Mouse (Mus musculus): ENCODE data around the gene Fnip2.
A peak's percentile ranks its signal among the peaks of the same experiment; 100 is the strongest.
"Not testable (repeated sequence)": the region's sequence is repeated elsewhere in the genome, so short reads cannot be mapped to it uniquely, and the experiment has no call there.

The Fnip2 gene

GRCm38 (mm10) chr3:79567703-79568362 is at the start of gene Fnip2:
Gene Fnip2 (minus strand): TSS chr3:79567796.
- DNase-seq, result peak; percentile 94

DNA sequence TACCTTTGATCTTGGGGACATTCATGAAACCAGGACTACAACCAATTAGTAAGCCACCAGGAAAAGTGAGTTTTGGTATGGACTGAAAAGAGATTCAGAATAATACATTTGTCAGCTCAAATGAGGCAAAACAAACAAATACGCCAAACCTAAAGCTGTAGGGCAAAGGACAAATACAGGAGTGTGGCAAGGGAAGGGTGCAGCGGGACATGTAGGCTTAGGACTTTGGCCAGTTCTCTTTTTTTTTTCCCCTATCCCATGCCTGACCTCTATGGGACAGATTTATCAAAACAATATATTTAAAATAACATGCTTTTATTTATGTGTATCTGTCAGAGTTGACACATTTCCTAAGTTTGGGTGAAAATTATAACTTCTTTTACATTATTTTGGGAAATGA is 42.3 kb upstream of the Fnip2 start:
- no peak for DNase-seq

GRCm38 (mm10) chr3:79595468-79595867 is 27.9 kb upstream of the Fnip2 start:
- no peak for DNase-seq

DNA sequence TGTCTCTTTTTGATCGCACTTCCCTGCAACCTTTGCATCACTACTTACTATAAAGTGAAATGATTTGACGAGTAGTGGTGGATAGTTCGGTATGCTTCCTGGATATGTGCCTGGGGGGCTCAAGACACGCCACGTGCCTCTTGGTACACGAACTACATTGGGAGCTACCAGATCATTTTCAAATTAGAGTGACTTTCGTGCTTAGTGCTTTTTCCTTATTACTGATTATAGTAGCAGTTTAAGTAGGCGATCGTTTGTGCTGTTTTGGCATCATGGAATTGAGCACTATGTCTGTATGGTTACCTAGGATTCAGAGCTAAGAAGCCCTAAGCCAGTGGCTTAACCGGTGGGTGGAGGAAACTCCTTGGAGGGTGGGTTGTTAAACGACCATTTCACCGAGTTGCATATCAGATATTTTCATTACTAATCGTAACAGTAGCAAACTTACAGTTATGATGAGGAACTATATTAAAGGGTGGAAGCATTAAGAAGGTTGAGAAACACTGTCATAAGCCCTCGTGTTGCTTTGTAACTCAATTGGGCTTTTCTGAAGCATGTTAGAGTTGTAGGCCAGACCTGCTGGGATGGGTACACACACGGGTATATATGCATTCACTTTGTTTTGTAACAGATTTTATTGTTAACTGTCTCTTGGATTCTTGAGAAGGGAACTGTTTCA is 24.3 kb upstream of the Fnip2 start:
- no peak for DNase-seq

DNA sequence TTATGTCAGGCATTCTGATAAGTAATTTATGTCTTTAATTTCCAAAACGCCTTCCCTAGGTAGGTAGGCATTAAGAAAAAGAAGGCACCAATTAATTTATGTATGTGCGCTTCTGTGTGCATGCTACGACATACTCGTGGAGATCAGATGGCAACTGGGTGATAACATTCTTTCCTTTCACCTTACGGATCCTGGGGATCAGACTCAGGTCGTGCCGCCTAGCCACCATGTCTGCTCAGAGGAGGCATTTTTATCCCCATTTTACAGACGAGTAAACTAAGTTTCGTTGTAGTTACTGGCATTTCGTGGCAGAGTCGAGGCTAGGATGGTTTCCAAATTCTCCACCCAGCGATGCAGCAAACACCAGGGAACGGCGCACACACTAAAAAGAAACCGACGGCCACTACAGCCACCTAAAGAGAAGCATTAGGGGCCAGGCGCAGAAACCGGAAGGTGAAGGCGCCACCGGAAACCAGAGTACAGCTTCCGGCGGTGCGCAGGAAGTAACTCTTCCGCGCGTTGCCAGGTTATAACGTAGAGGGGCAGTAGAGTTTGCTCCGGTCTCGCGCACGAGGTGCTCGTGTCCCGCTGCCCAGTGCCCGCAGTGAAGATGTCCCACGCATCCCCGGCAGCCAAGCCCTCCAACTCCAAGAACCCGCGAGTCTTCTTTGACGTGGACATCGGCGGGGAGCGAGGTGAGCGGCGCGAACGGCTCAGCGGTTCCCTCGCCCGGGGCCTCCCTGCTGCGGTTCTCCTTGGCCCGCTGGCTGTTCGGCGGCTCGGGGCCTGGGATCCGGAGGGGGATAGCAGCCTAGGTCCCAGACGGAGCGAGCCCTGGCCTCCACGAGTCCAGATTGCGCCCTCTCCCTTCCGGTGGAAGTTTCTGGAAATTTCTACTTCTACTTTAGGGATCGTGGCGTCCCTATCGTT is 23.5 kb upstream of the Fnip2 start, which contains the start of gene Ppid:
Gene Ppid, plus strand, starts transcription at position 480 of the 930 bp plus-strand sequence.
- DNase-seq, result peak; percentile 83

GRCm38 (mm10) chr3:79589671-79590070 is 22.1 kb upstream of the Fnip2 start:
- DNase-seq, result no peak

- DNase-seq, result peak; percentile 95
Measured at GRCm38 (mm10) chr3:79586804-79587203, 19.2 kb upstream of the Fnip2 start.

GRCm38 (mm10) chr3:79579891-79580575 is 12.4 kb upstream of the Fnip2 start:
- no peak for DNase-seq

GRCm38 (mm10) chr3:79578164-79578563 is 10.6 kb upstream of the Fnip2 start:
- no peak for DNase-seq

- no peak for DNase-seq
Measured at GRCm38 (mm10) chr3:79577606-79578005, 10.0 kb upstream of the Fnip2 start.

DNA sequence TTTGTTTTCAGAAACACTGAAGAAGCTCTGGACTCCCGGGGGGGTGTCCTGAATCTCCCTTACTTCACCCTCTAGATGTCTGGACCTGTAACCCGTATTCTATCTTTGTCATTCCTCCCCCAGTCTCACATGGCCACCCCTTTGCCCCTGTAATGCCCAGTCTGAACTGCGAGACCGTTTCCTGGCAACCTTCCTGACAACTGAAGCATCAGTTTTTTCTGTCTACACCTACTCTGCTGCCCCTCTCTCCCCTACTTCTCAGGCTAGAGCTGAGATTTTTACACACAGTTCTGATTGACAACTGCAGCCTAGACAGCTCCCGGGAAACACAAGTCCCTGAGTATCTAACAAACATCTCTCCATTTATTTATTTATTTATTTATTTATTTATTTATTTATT is 9.3 kb upstream of the Fnip2 start:
- DNase-seq, result no peak

DNA sequence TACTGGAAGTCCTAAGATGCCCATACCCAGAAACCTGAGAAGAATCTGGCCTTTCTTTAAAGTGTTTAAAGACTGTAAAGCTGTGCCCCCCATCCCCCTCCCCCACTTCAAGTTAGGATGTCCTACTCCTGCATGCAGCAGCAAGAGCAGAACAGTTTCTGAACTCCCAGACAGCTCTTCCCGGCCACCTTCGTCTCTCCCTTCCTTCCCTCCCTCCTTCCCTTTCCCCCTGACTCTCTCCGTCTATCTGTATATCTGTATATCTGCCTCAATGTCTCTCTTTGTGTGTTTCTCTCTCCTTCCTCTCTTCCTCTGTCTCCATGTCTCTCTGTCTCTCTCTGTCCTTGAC is 8.8 kb upstream of the Fnip2 start:
- no peak for DNase-seq

- DNase-seq, result peak; percentile 45
Measured at GRCm38 (mm10) chr3:79575576-79576467, 8.2 kb upstream of the Fnip2 start.

GRCm38 (mm10) chr3:79574336-79574735 is 6.7 kb upstream of the Fnip2 start:
- no peak for DNase-seq

DNA sequence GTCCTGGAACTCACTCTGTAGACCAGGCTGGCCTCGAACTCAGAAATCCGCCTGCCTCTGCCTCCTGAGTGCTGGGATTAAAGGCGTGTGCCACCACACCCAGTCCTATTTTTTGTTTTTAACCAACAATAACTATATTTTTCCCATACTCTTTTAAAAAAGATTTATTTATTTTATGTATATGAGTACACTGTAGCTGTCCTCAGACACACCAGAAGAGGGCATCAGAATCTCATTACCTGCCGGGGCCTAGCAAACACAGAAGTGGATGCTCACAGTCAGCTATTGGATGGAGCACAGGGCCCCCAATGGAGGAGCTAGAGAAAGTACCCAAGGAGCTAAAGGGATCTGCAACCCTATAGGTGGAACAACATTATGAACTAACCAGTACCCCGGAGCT is 5.8 kb upstream of the Fnip2 start:
- DNase-seq, result not testable (repeated sequence)

DNA sequence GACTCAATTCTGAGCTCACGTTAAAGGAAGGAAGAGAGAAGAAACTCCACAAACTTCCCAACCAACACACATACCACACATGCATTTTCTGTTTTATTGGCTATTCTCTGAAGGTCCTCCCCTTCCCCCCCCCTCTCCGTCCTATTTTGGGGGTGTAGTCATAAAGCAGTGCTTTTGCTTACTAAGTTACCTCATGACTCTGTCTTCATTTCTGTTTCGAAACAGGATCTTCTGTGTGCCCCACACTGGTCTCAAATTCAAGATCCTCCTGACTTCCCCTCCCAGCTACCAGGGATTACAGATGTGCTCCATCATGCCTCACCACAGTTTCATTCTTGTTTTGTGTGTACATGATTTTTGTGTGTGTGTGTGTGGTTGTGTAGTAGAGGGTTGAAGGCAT is 4.8 kb upstream of the Fnip2 start:
- DNase-seq, result peak; percentile 29

- DNase-seq, result no peak
Measured at GRCm38 (mm10) chr3:79569351-79569681, 1.7 kb upstream of the Fnip2 start.

GRCm38 (mm10) chr3:79568629-79569350 is 1.2 kb upstream of the Fnip2 start:
- no peak for DNase-seq

GRCm38 (mm10) chr3:79566716-79567691 is 592 bp downstream of the Fnip2 start:
- DNase-seq, result peak; percentile 18

All from lung, postnatal 36 days (tissue).